Mouse (Mus musculus): ENCODE results near the gene Wnk4. TPM values are rescaled to one million over a fixed set of nuclear protein-coding genes. Genes with fewer than 3 reads are reported as not detected.
A peak's percentile ranks its signal among the peaks of the same experiment; 100 is the strongest.

Wnk4 gene
- polyA plus RNA-seq, 2 experiments from 2014 or later: 0.58 to 1.0 TPM

DNA sequence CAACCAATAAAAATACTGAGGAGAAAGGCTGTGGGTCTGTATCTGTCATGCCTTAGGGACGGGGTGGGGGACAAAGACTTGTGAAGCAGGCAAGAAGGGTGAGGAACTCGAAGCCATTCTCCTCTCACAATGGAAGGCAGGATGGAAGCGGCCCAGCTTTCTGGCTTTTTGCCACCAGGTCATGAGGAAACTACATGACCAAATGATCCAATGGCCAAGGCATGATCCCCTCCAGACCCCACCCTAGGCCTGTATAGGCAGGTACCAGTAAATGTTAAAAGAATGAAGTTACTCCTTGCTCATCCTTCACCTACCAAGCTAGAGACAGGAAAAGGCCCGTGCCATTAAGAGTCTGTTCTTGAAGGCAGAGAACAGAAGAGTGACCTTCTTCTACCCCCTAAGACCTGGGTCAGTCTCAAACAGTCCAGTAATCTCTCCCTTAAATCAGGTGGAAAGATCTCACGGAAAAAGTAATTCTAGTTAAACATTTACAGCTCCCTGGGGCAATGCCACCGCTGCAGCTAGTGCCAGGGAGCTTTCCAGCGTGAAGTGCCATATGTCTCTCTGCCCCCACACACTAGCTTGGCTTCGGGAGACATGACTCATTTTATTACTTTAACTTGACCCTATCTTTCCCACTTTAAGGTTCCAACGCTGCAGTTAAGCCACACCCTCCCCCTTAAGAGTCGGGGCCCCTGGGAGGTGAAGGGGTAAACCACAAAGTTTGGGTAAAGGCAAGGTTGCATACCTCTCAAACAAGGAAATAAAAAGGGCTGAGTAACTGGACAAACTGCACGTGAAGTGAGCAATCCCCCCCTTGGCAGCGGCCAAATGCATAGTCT lies 17.2 kb downstream of the Wnk4 start:
- ATAC-seq: no peak

DNA sequence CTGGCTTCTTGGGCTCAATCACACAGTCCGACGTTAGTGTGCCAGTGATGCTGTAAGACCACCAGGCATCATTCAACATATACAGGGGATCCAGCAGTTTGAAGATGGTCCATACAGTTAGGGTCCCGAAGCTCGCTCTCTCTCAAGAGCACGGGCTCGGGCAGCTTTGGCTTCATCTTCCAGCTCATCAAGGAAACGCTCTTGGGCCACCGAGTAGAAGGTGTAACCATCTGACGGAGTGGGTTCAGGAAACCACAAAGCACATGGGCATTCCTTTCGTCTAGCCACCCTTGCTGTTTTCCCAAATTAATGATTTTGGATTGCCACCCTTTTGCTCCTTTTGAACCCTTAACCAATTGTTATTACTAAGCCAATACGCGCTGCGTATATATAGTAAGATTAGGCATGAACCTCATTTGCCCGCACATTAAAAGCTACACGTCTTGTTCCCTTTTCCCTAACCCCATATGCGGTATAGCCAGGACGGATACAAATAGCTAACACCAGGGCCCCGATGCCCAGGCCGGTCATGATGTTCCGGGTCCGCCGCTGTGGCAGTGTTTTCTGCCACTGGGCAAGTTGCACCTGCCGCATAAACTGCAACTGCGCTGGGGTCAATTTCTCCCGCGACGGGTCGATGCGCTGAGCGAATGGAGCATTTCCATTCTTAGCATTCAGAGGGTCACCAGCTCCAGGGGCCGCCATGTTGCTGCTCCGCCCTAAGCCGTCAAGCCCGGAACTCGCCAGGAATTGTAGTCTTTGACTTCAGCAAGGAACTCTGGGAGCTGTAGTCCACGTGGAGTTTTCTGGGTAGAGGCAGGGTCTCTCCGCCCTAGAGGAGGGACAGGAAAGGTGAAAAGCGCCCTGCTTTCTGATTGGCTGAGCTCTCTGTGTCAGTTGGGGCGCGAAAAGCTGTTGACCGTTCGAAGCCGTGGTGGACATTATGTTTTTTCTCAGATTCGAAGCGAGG lies 18.1 kb downstream of the Wnk4 start, which contains the start of the genes Cntd1 and Coa3:
Cntd1 (plus strand) TSS at position 790 of the 970 bp plus-strand sequence.
Coa3 (minus strand) TSS at position 892 of the 970 bp plus-strand sequence.
- peak; percentile 96 for ATAC-seq

DNA sequence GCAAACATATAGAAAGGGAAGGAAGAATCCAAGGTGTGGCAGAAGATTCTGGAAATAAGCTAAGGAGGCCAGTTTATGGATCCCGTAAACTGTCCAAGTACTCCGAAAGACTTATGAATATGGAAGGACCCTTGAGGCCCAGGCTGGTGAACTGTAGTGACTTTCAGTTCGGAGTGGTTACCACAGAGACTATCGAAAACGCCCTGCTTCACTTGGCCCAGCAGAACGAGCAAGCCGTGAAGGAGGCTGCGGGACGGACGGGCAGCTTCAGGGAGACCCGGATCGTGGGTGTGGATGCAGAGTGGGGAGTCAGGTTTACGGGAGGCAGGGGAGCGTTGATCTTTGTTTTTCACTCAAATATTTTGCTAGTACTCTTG lies 18.8 kb downstream of the Wnk4 start:
- ATAC-seq: peak; percentile 11

DNA sequence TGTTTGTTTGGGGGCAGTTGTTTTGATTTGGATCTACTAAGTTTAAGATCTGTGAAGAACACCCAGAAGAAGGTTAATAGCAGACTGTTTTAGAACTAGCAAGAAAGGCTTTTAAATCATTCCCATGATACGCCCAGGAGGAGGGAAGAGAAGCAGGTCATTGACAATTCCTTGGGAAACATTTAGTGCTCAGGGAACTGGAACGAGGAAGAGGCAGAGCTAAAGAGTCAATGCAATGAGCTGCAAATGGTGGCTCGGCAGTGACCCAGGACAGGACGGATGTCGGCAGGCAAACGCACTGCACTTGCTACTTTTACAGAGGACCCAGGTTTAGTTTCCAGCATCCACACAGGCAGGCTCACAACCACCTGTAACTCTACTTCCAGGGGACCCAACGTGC lies 20.5 kb downstream of the Wnk4 start:
- no peak for ATAC-seq

DNA sequence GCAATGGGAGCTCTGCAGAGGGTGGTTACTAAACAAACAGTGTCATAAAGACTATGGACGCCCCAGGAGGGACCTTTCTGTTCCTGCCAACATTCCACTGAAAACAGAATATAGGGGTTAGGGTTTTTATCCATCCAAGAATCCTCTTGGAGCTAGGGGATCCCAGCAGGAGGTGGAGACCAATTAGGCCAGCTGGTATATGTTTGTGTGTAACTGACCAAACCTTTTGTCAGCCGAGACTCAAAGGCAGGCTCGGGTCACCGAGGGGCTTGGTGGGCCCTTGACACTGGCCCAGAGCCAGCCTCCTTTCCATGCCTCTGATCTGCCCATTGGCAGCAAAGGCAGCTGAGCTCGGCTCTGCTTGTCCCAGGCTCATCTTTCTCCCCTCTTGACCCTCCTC lies 22.5 kb downstream of the Wnk4 start:
- no peak for ATAC-seq

DNA sequence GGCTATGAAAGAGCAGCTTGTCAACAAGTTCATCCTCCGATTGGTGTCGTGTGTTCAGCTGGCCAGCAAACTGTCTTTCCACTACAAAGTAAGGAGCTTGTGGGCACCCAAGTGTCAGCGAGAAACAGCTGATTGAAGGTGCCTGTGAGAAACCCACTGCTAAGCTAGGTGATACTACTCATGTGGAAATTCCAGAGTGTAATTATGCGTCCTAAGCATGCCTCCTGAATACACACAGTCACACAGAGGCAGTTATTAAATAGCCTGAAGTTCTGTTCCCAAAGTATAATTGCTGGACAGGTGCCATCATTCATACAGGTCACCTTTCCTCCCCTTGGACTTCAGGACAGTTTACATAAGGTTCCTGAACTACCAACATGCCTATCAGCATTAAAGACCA lies 23.4 kb downstream of the Wnk4 start:
- ATAC-seq: no peak

DNA sequence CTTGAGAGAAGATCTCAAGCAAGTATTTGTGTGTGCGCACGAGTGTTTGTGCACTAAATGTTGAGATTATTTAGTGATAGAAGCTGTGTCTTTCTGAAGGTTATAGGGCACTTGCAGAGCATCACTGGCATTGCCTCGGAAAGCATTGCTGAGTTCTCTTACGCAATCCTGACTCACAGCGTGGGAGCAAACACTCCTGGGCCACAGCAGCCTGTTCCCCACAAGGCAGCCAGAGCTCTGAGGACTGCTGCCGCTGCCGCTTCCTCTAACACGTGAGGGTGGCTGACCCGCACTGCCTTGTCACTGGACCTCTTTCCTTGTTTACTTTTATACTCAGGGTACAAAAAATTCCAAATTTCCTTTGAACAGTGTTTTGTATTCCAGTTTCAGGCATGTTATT lies 26.9 kb downstream of the Wnk4 start:
- ATAC-seq: no peak

DNA sequence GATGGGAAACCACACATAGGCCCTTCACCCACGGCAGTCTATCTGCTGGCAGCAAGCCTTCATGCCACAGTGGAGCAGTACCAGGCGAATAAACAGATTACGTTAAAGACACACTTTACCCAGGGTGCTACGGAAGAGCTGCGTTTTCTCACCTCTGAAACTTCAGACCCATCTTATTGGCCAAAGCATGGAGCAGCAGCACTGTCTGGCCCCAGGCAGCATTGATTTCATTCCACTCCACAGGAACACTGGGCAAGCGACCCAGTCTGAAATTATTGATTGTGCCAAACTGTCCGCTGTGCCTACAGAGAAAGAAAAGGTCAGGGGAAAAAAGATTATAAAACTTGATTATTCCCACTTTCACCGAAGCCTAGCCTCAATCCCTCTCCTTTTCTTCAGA lies 30.9 kb downstream of the Wnk4 start:
- ATAC-seq: no peak

DNA sequence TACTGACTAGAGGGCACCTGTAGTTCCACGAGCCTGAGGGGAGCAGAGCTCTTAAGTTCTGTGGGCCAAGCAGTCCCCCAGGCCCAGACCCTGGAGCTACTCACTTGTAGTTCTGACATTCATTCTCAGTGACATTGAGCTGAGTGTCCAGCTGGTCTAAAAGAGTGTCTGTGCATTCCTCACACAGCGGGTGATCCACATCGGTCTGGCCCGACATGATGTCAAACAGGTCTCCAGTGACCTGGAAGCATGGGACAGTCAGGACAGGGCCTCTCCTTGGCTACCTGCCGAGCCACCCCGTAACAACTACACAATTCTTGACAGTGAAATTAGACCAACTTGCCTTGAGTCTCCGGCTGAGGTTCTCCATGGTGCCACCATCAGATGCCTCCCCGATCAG lies 34.8 kb downstream of the Wnk4 start:
- ATAC-seq: no peak

DNA sequence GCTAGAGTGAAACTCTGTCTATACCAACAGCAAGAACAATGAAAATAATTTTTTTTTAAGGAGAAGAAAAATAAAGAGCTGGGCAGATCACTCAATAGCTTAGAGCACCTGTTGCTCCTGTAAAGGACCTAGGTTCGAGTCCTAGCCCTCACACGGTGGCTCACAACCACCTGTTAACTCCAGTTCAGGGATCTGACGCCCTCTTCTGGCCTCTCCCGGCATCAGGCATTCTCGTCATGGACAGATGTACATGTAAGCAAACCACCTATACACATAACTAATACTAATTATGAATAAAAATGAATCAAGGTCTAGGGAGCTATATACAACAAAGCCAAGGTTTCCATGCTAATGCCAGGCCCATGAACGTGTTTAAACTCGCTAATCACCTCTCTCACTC lies 40.5 kb downstream of the Wnk4 start:
- no peak for ATAC-seq

DNA sequence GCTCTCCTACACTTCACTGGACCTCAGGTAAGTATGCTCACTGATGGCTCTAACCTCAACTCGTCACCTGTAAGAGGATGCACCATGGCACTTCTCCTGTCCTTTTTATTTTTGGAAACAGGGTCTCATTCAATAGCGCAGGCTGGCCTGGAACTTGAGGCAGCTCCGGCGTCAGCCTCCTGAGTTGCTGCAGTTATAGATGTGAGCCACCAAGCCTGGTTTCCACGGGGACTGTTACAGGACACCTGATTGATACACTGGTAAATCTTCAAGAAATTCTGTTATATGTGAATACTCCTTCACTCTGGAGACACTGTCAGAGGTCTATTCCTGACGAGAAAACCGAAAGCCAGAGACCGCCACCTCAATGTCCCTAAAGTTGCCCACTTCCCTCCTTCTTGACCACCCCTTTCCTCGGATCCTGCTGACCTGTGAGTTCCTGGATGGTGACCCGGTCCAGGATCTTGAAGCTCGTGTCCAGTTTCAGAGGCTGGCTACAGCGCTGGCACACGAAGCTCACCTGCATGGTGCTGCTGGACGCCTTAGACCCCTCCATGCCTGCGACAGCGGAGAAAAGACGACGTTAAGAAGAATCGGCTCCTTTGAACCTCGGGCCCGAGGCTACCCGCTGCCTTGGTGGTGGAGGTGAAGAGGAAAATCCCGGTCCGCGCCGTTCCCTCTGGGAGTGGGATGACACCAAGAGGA lies 41.1 kb downstream of the Wnk4 start:
- peak; percentile 20 for ATAC-seq

DNA sequence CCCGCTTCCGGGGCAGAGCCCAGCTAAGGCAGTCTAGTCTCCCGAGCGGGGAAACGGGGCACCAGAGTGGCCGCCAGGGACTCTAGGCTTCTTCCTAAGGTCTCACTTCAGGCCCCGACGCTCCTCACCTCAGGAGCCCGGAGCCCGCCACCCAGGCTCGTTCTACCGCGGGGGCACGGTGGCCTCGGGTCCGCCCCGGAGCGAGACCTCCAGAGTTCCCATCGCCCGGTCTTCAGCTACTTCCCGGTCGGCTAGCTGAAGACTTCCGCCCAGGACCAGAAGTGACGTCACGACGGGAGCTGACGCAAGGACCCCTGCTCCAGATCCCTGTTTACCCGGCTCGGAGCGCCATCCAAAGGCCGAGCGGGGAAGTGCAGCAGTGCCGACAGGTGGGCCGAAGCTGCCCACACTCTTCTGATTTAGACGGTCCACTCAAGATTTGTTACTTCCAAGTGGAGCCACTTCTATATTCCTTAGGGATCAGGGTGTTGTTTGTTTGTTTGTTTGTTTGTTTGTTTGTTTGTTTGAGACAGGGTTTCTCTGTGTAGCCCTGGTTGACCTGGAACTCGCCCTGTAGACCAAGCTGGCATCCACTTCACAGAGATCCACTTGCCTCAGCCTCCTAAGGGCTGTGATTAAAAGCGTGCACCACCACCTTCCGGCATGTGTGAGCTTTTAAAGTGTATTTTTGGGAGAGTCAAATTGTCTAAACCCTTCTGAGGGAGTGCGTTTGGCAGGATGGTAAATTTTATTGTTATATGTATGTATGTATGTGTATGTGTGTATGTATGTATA lies 41.8 kb downstream of the Wnk4 start, which contains the start of gene Becn1:
Becn1 (minus strand) TSS at position 283 of the 795 bp plus-strand sequence.
- ATAC-seq: peak; percentile 94

DNA sequence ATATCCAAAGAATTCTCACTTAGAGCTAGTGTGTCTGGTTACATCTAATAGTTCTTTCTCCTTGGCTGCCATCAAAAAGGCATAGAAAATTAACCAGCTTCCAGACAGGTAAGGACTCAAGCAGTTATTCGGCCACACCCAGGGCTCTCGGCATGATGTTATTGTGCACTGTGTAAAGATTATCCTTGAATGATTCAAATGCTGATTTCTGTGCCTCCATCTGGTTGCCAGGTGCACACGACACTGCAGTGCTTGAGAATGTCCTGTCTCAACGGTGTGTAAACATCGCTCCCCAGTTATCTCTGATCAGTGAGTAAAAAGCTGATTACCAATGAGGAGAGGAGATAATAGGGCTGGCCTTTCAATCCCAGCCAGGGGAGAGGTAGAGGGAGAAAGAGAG lies 47.4 kb downstream of the Wnk4 start:
- no peak for ATAC-seq

DNA sequence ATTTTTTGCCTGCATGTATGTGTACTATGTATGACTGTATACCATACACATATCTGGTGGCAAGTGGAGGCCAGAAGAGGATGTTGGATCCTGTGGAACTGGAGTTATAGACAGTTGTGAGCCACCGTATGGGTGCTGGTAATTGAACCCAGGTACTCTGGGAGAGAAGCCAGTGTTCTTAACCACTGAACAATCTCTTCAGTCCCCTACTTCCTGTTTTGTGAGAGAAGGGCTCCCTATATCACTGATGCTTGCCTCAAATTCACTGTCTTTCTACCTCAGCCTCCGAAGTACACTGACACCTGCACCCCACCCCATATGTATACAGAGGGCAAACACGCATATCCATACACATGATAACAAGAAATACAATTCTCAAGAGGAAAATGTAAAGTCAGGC lies 50.7 kb downstream of the Wnk4 start:
- no peak for ATAC-seq

DNA sequence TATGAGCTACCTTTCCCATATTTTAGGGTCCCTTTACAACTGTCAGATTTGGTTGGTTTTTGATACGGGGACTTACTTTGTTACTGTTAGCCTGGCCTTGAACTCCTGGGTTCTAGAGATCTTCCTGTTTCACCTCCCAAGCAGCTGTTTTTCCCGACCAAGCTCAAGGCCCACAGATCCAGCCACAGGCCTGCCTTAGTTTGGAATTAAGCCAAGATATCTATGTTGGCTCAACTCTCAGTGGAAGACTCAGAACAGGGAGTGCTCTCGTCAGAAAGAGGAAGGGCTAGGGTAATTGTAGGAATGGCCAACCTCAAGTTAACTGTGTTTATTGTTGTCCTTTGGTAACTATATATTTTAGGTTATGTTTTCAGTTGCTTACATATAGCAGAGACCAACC lies 51.8 kb downstream of the Wnk4 start:
- ATAC-seq: no peak

DNA sequence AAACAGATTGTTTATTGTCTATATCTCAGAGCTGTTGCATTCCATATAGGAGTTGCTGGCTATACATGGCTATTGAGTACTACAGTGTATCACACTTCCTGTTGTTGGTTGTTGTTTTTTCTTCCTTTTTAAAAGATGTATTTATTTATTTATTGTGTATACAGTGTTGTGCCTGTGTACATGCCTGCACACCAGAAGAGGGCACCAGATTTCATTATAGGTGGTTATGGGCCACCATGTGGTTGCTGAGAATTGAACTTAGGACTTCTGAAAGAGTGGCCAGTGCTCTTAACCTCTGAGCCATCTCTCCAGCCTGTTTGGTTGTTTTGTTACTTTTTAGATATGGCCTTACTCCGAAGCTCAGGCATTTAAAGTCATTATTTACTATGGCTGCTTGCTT lies 54.2 kb downstream of the Wnk4 start:
- ATAC-seq: no peak

DNA sequence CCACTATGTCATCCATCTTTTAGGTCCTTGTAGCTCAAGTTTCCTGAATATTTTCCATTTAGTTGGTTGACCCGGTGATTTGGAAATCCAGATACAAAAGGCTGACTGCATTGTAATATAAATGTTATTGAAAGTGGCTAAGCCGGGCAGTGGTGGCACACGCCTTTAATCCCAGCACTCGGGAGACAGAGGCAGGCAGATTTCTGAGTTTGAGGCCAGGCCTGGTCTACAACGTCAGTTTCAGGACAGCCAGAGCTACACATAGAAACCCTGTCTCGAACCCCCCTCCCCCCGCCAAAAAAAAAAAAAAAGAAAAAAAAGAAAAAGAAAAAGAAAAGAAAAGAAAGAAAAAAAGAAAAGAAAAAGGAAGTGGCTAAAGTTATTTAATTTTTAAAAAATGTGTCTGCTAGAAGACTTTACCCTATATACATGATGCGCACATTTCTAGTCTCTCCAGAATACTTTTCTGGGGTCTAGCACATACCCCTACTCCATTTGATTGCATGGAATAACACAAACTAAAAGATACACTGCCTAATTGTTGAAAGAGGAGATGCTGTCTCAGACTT lies 54.8 kb downstream of the Wnk4 start:
- no peak for ATAC-seq

DNA sequence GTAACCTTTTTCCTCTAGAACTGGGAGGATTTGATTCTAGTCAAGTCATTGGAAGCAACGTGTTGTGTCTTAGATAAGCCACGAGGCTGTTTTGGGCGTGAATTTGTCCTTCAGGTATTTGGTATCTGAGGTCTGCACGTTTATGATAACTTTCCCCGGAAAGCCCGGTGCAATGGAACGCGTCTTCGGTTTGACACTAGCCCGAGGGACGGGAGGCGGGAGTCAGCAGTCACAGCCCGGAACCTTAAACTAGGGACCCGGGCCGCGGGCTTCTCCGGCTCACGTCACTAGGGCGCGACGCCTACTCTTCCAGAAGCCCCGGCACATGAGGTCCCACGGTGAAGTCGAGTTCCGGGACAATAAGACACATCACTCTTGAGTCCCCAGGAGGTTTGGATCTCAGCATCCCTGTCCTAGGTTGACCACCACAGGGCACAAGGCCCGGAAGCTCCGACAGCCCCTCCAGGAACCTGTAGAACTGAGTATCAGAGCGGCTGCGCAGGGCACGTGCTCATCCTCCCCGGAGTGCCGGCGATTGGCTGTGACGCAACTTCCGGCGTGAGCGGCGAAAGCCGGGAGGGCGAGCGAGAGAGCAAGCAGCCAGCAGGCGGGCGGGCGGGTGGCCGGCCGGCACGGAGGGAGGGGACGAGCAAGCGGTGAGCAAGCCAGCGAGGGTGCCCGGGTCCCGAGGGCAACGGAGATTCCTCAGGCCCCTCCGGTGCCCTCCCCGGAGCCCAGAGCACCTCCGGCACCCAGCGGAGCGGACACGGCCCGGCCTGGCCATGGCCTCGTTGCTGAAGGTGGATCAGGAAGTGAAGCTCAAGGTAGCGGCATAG lies 55.5 kb downstream of the Wnk4 start, which contains the start of gene Psme3:
Psme3 (plus strand) TSS at position 549 of the 836 bp plus-strand sequence.
- peak; percentile 73 for ATAC-seq

DNA sequence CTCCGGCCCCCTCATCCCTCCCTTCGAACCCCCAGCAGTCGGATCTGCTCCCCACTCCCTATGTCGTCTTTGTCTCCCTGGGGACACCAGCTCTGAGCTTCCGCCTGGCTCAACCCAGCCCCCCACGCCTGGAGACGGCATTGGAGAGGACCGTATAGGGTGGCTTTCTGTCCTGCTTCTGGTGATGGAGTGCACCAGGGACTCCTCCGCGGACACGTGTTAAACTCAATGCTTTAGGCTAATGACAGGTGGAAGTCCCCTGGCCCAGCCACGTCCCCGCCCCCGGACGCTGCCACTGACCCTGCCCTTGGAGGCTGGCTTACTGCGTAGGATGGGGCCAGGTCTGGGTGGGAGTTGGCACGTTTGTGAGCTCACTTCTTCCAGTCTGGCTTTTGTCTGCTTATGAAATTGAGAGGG lies 56.1 kb downstream of the Wnk4 start:
- ATAC-seq: peak; percentile 23

DNA sequence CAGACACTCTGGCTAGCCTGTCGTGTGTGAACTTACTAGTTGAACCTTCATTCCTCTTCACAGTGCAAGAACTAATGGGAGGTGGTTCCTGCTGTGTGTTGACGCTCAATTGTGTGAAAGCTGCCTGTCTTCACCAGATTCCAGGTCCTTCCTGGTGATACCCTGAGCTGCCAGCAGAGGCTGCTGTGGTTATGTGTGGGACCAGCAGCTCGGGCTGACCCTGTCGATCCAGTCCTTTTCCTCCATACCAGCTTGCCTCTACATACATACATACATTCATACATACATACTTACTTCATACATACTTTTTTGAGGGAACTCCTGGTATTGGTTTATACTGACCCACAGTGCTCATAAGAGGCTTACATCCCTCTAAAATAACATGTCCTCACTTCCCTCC lies 63.2 kb downstream of the Wnk4 start:
- ATAC-seq: no peak
